Mouse (Mus musculus) testis, adult 2 months (tissue): ENCODE data around the gene Stat1.

Experiments used
- CTCF ChIP-seq: fragments of 200-500 bp; IDR thresholded peaks from 2 replicates; pipeline ENCODE4 v1.5.1; 2012; ENCODE audit warnings: low read depth, mild to moderate bottlenecking, inconsistent platforms, low read length, moderate library complexity; ENCODE audit not compliant: control insufficient read depth, insufficient read depth, insufficient replicate concordance
- POLR2A ChIP-seq: fragments of 200-500 bp; IDR thresholded peaks from 2 replicates; pipeline ENCODE4 v1.6.1; 2012; ENCODE audit warnings: low read depth, mild to moderate bottlenecking, inconsistent platforms, low read length, moderate library complexity; ENCODE audit not compliant: control insufficient read depth

DNA sequence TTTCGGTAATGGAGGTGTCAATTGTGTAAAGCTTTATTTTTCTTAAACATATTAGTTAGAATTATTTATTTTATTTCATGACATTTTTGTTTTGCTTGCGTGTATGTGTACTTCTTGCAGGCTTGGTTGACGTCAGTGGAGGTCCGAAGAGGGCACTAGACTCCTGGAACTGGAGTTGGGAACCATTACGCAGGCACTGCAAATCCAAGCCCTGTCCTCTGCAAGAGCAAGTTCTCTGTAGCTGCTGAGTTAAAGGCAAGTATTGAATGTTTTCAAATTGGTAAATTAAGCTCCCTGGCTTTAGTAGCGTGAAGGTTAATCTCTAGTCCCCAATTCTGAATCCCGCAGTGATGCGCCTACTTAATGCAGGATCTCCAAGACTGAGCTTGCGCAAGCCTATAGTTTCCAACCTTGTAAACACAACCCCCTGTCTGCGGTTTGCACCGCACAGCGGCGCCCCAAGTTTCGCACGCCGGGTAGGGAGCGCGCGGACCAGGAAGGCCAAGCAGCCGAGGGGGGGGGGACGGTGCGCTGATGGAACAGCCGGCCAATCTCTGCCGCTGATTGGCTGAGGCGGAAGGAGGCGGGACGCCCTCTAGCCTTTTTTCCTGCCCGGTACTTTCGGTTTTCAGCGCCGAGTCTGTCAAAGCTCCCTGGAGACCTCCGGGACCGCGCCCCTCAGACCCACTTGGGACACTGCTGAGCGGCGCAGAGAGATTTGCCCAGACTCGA, at the start of gene Stat1:
- peak; percentile 49; the same call in 1 of the 2 replicates for TF ChIP-seq POLR2A
- no peak for TF ChIP-seq CTCF
